Mouse (Mus musculus) stomach, embryonic 15.5 days (tissue): ENCODE measurements around the gene Dpf1. TPM values are rescaled to one million over a fixed set of nuclear protein-coding genes. Genes with fewer than 3 reads are reported as not detected.

Experiments used
- ATAC-seq: fragments of 200-750 bp; cut with Nextera tagmentation; 2 replicates; pipeline ENCODE4 v1.8.0; 2017; ENCODE audit warnings: low read depth, moderate number of reproducible peaks, moderate TSS enrichment; ENCODE audit not compliant: insufficient read depth, low FRiP score
- H3K27ac ChIP-seq: fragments of 300-500 bp; sonication (generic); 2 replicates; pipeline ENCODE4 v1.5.1; 2015; ENCODE audit warnings: mild to moderate bottlenecking, inconsistent platforms
- H3K27me3 ChIP-seq: fragments of 300-500 bp; sonication (generic); replicated peaks from 2 replicates; pipeline ENCODE4 v1.6.1; 2015; ENCODE audit warnings: inconsistent platforms
- H3K36me3 ChIP-seq: fragments of 300-500 bp; sonication (generic); 2 replicates; pipeline ENCODE4 v1.6.1; 2015; ENCODE audit warnings: inconsistent platforms
- H3K4me1 ChIP-seq: fragments of 300-500 bp; sonication (generic); 2 replicates; pipeline ENCODE4 v1.6.1; 2015; ENCODE audit warnings: inconsistent platforms
- H3K4me2 ChIP-seq: fragments of 300-500 bp; sonication (generic); 2 replicates; pipeline ENCODE4 v1.6.1; 2015; ENCODE audit warnings: mild to moderate bottlenecking, inconsistent platforms
- H3K4me3 ChIP-seq: fragments of 300-500 bp; sonication (generic); replicated peaks from 2 replicates; pipeline ENCODE4 v1.5.1; 2015; ENCODE audit warnings: inconsistent platforms
- H3K9ac ChIP-seq: fragments of 300-500 bp; sonication (generic); 2 replicates; pipeline ENCODE4 v1.6.1; 2015; ENCODE audit warnings: inconsistent platforms
- H3K9me3 ChIP-seq: fragments of 300-500 bp; sonication (generic); 2 replicates; pipeline ENCODE4 v1.6.1; 2016; ENCODE audit warnings: inconsistent platforms
- WGBS: fragments of 180-500 bp; shearing (Covaris S2); methylation state at CpG from one replicate; pipeline ENCODE4 v1.1.7; 2015; 5-methylcytosine and 5-hydroxymethylcytosine counted together
- polyA plus RNA-seq: library from polyadenylated mRNA; unstranded; fragments of >200 nt; fragmentation: Nextera tagmentation; extraction: Ambion mirVana; gene quantifications from 2 replicates; pipeline ENCODE4 v1.2.1, GENCODE M21; 2015

The Dpf1 gene
- polyA plus RNA-seq, 1 experiment from 2014 or later, result 8.2 TPM

GRCm38 (mm10) chr7:29289856-29290255 lies 13.9 kb upstream of the Dpf1 start:
- Histone ChIP-seq H3K4me1 (peaks cover 47% of the 10 kb centered on the region), H3K9ac (peak overlapping the region; percentile 61; the same call in 1 of the 2 replicates), H3K27me3 (no peaks in the 10 kb centered on the region), H3K36me3 (no peaks in the 10 kb centered on the region), H3K27ac (peak overlapping the region; percentile 87), H3K9me3 (no peaks in the 10 kb centered on the region), H3K4me3 (peak overlapping the region; percentile 64), H3K4me2 (peak overlapping the region; percentile 94)
- no peak for ATAC-seq
- 66% methylated on average over 6 of the region's 6 CpGs for WGBS

DNA sequence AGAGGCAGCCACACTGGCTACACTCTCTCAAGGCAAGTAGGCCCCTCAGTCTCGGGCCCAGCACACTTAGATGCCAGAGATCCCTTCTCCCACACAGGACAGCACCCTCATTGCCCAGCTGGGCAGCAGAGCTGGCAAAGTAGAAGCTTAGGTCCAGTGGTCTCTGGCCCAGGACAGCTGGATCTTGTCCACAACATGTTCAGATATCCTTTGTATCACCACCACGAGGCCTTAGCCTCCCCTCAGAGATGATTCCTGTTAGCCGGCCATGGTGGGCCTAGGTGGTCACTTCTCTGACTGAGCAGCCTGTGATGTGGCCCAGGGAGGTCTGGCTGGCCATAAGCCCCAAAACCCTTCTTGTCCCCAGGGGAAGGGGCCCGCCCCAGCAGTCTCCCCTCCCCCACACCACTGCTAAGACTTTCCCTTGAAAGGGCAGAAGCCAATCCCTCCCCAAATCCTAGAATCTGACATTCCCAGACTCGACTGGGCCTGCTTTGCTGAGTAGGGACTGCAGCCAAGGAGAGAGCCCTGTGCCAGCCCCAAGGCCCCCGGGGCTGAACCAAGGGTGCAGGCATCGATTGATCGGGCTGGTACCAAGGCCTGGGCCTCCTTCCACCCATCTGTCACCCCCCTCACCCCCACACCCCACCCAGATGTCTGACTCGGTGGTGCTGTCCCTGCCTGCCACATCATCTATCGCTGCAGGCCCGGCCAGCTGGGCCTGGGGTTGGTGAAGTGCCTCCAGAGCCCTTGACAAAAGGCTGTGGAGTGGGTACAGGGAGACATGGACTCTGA lies 12.9 kb upstream of the Dpf1 start:
- Histone ChIP-seq H3K36me3 (no peaks in the 10 kb centered on the region), H3K9ac (no peak overlapping the region), H3K9me3 (no peaks in the 10 kb centered on the region), H3K4me3 (peak overlapping the region; percentile 64), H3K27ac (peak overlapping the region; percentile 87), H3K4me2 (peak overlapping the region; percentile 94), H3K4me1 (peaks cover 47% of the 10 kb centered on the region), H3K27me3 (no peaks in the 10 kb centered on the region)
- 39% methylated on average over 11 of the region's 11 CpGs for WGBS
- ATAC-seq, result no peak

GRCm38 (mm10) chr7:29291616-29292457 lies 11.9 kb upstream of the Dpf1 start:
- Histone ChIP-seq H3K4me1 (peaks cover 49% of the 10 kb centered on the region), H3K27me3 (no peaks in the 10 kb centered on the region), H3K36me3 (no peaks in the 10 kb centered on the region), H3K4me3 (peak overlapping the region; percentile 64), H3K9ac (no peak overlapping the region), H3K27ac (peak overlapping the region; percentile 87), H3K4me2 (peak overlapping the region; percentile 94), H3K9me3 (no peaks in the 10 kb centered on the region)
- 20% methylated on average over 7 of the region's 7 CpGs for WGBS
- no peak for ATAC-seq

DNA sequence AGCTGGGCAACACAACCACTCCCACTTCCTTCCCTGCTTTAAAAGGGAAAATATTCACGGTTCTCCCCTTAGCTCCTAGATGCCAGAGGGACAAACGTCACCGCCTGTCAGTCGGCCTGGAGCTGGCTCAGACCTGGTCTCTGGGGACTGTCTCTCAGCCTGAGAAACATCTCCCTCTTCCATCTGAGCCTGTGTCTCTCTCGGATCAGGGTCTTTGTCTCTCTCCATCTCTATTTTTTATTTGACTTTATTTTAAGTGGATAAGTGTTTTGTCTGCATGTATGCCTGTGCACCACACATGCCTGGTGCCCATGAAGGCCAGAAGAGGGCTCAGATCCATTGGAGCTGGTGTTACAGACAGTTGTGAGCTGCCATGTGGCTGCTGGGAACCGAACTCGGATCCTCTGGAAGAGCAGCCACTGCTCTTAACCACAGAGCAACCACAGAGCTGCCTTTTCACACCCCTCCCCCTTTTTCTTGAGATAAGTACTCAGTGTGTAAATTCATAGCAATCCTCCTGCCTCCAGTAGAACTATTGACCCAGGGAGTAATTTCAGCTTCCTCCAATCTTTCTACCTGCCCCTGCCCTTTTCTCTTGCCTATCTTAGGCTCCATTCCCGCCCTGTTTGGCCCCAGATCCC lies 11.2 kb upstream of the Dpf1 start:
- no peak for ATAC-seq
- no peaks in the 10 kb centered on the region for H3K9me3 ChIP-seq
- H3K4me3 ChIP-seq, result 0 out of 2 replicates have a peak overlapping the region, but pooled peaks have one; percentile 1
- H3K36me3 ChIP-seq, result no peaks in the 10 kb centered on the region
- H3K27ac ChIP-seq, result peak overlapping the region; percentile 77
- H3K27me3 ChIP-seq, result no peaks in the 10 kb centered on the region
- H3K4me2 ChIP-seq, result peak overlapping the region; percentile 34
- H3K9ac ChIP-seq, result no peak overlapping the region
- 25% methylated on average over 8 of the region's 8 CpGs for WGBS
- peaks cover 49% of the 10 kb centered on the region for H3K4me1 ChIP-seq

GRCm38 (mm10) chr7:29293131-29294065 lies 10.4 kb upstream of the Dpf1 start:
- Histone ChIP-seq H3K4me1 (peaks cover 49% of the 10 kb centered on the region), H3K27ac (peak overlapping the region; percentile 77), H3K4me2 (peak overlapping the region; percentile 34), H3K36me3 (no peaks in the 10 kb centered on the region), H3K4me3 (no peak overlapping the region), H3K27me3 (no peaks in the 10 kb centered on the region), H3K9ac (no peak overlapping the region), H3K9me3 (no peaks in the 10 kb centered on the region)
- ATAC-seq, result peak; percentile 8; the same call in 1 of the 2 replicates
- 34% methylated on average over 19 of the region's 19 CpGs for WGBS

GRCm38 (mm10) chr7:29294111-29294761 lies 9.5 kb upstream of the Dpf1 start:
- no peak overlapping the region for H3K4me2 ChIP-seq
- H3K36me3 ChIP-seq, result no peaks in the 10 kb centered on the region
- no peak for ATAC-seq
- no peaks in the 10 kb centered on the region for H3K9me3 ChIP-seq
- no peak overlapping the region for H3K9ac ChIP-seq
- no peak overlapping the region for H3K27ac ChIP-seq
- peaks cover 41% of the 10 kb centered on the region for H3K4me1 ChIP-seq
- 70% methylated on average over 13 of the region's 13 CpGs for WGBS
- no peak overlapping the region for H3K4me3 ChIP-seq
- H3K27me3 ChIP-seq, result no peaks in the 10 kb centered on the region

DNA sequence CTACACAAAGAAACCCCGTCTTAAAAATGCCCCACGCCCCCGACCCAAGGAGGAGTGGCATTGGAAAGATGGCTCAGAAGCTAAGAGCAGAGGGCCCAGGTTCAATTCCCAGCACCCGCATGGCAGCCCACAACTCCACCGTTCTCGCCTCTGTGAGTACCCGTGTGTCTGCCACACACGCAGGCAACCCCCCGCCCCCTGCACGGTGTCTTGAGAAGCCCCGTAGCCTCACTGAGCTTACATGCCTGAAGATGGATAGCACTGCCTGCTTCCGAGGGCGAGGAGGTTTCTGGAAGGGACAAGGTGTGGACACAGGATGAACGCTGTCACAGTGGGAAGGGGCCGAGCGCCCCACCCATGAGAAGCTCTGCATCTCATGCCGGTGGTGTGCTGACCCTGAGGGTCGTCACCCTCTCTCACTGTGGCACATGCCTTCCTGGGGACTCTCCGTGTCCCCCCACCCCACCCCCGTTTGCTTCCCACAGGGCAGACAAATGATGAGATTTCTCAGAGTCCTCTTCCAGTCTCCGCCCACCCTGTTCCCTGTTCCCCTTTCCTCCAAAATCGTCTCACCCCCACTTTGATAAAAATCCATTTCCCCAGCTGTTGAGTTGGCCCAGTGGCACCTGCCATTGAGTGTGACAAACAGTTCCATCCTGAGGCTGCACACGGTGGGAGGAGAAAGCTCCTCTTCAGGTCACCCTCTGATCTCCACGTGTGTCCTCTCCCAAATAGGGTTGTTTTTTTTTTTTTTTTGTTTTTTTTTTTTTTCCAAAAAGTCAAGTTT lies 7.7 kb upstream of the Dpf1 start:
- 72% methylated on average over 24 of the region's 24 CpGs for WGBS
- Histone ChIP-seq H3K4me2 (no peak overlapping the region), H3K9ac (no peak overlapping the region), H3K36me3 (no peaks in the 10 kb centered on the region), H3K27me3 (no peaks in the 10 kb centered on the region), H3K4me1 (peaks cover 27% of the 10 kb centered on the region), H3K4me3 (no peak overlapping the region), H3K27ac (no peak overlapping the region), H3K9me3 (no peaks in the 10 kb centered on the region)
- ATAC-seq, result no peak

DNA sequence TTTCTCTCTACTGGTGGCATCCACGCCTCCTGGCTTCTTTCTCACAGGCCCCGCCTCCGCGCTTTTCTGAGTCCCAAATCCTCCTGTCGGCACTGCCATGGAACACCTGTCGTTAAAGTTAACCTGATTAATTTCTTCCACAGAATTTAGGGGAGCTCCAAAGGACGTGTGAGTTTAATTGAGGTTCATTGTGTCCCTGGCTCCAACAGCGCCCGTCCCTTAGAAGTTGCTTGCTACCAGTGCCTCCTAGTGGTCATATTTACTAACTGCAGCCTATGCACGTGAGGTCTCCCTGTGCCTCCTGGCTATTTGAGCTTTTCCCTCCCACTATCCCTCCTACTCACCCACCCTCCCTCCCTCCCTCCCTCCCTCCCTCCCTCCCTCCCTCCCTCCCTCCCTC lies 6.8 kb upstream of the Dpf1 start:
- H3K4me1 ChIP-seq, result peaks cover 20% of the 10 kb centered on the region
- 0 out of 2 replicates have a peak overlapping the region, but pooled peaks have one; percentile 25 for H3K4me2 ChIP-seq
- no peak for ATAC-seq
- no peak overlapping the region for H3K4me3 ChIP-seq
- H3K9me3 ChIP-seq, result no peaks in the 10 kb centered on the region
- H3K27ac ChIP-seq, result no peak overlapping the region
- no peak overlapping the region for H3K9ac ChIP-seq
- WGBS, result 7% methylated on average over 10 of the region's 10 CpGs
- no peaks in the 10 kb centered on the region for H3K27me3 ChIP-seq
- no peaks in the 10 kb centered on the region for H3K36me3 ChIP-seq

GRCm38 (mm10) chr7:29301127-29301566 lies 2.6 kb upstream of the Dpf1 start:
- H3K4me1 ChIP-seq, result peaks cover 20% of the 10 kb centered on the region
- H3K36me3 ChIP-seq, result no peaks in the 10 kb centered on the region
- no peak overlapping the region for H3K4me3 ChIP-seq
- peaks cover 23% of the 10 kb centered on the region for H3K27me3 ChIP-seq
- no peaks in the 10 kb centered on the region for H3K9me3 ChIP-seq
- H3K4me2 ChIP-seq, result no peak overlapping the region
- H3K9ac ChIP-seq, result no peak overlapping the region
- WGBS, result 0% methylated on average over 7 of the region's 7 CpGs
- no peak overlapping the region for H3K27ac ChIP-seq
- ATAC-seq, result no peak

- Histone ChIP-seq H3K27me3 (peaks cover 24% of the 10 kb centered on the region), H3K27ac (no peak overlapping the region), H3K9ac (no peak overlapping the region), H3K9me3 (no peaks in the 10 kb centered on the region), H3K4me1 (peaks cover 26% of the 10 kb centered on the region), H3K36me3 (no peaks in the 10 kb centered on the region), H3K4me3 (no peak overlapping the region), H3K4me2 (no peak overlapping the region)
- no peak for ATAC-seq
- 63% methylated on average over 7 of the region's 7 CpGs for WGBS
Measured at GRCm38 (mm10) chr7:29302641-29303040, 1.1 kb upstream of the Dpf1 start.
